Mouse (Mus musculus): Measurements from ENCODE around the gene Pram1. TPM values are rescaled to one million over a fixed set of nuclear protein-coding genes. Genes with fewer than 3 reads are reported as not detected.
"Not testable (repeated sequence)": the region's sequence is repeated elsewhere in the genome, so short reads cannot be mapped to it uniquely, and the experiment has no call there.

Gene Pram1
- 0.49 and 0.83 TPM in 2 replicates for polyA plus RNA-seq (2015; fragmentation: Nextera tagmentation; extraction: Ambion mirVana)

GRCm38 (mm10) chr17:33637516-33638276 lies at the start of gene Pram1:
Gene Pram1, plus strand, starts transcription at chr17:33638056.
- no peaks in the 10 kb centered on the region for H3K27me3 ChIP-seq
- 88% methylated on average over 3 of the region's 4 CpGs for WGBS
- no peak for ATAC-seq (ENCODE audit: low FRiP score)
- peaks cover 49% of the 10 kb centered on the region for H3K36me3 ChIP-seq
- H3K9me3 ChIP-seq, result no peaks in the 10 kb centered on the region
- no peak within 1 kb of the TSS for H3K9ac ChIP-seq
- H3K27ac ChIP-seq, result no peak within 1 kb of the TSS
- no peak within 1 kb of the TSS for H3K4me3 ChIP-seq
- H3K4me1 ChIP-seq (replicated peaks), result no peaks in the 10 kb centered on the region
- H3K4me2 ChIP-seq, result no peak within 1 kb of the TSS

- Histone ChIP-seq H3K27me3 (no peaks in the 10 kb centered on the region), H3K4me3 (no peak overlapping the region), H3K4me1 (replicated peaks) (no peaks in the 10 kb centered on the region), H3K9ac (no peak overlapping the region), H3K36me3 (no peaks in the 10 kb centered on the region), H3K4me2 (no peak overlapping the region), H3K27ac (no peak overlapping the region), H3K9me3 (peaks cover 4% of the 10 kb centered on the region; the same call in 1 of the 2 replicates)
- ATAC-seq (ENCODE audit: low FRiP score), result no peak
Observed at GRCm38 (mm10) chr17:33597271-33597670, 40.6 kb upstream of the Pram1 start.

GRCm38 (mm10) chr17:33598506-33598905 lies 39.4 kb upstream of the Pram1 start:
- Histone ChIP-seq H3K36me3 (no peaks in the 10 kb centered on the region), H3K9ac (no peak overlapping the region), H3K4me1 (replicated peaks) (no peaks in the 10 kb centered on the region), H3K4me3 (no peak overlapping the region), H3K4me2 (no peak overlapping the region), H3K27ac (no peak overlapping the region), H3K9me3 (peaks cover 4% of the 10 kb centered on the region; the same call in 1 of the 2 replicates), H3K27me3 (no peaks in the 10 kb centered on the region)
- 92% methylated on average over 5 of the region's 5 CpGs for WGBS
- no peak for ATAC-seq (ENCODE audit: low FRiP score)

- Histone ChIP-seq H3K4me2 (no peak overlapping the region), H3K4me3 (no peak overlapping the region), H3K9ac (no peak overlapping the region), H3K27me3 (no peaks in the 10 kb centered on the region), H3K27ac (no peak overlapping the region), H3K36me3 (no peaks in the 10 kb centered on the region), H3K4me1 (replicated peaks) (no peaks in the 10 kb centered on the region), H3K9me3 (peaks cover 4% of the 10 kb centered on the region; the same call in 1 of the 2 replicates)
- WGBS, result 94% methylated on average over 8 of the region's 8 CpGs
- no peak for ATAC-seq (ENCODE audit: low FRiP score)
Observed at GRCm38 (mm10) chr17:33599836-33600475, 37.9 kb upstream of the Pram1 start.

GRCm38 (mm10) chr17:33600831-33601230 lies 37.0 kb upstream of the Pram1 start:
- Histone ChIP-seq H3K4me2 (no peak overlapping the region), H3K36me3 (no peaks in the 10 kb centered on the region), H3K4me1 (replicated peaks) (no peaks in the 10 kb centered on the region), H3K27ac (no peak overlapping the region), H3K4me3 (no peak overlapping the region), H3K27me3 (no peaks in the 10 kb centered on the region), H3K9me3 (peaks cover 4% of the 10 kb centered on the region; the same call in 1 of the 2 replicates), H3K9ac (no peak overlapping the region)
- 76% methylated on average over 3 of the region's 3 CpGs for WGBS
- ATAC-seq (ENCODE audit: low FRiP score), result no peak

GRCm38 (mm10) chr17:33601947-33602346 lies 35.9 kb upstream of the Pram1 start:
- no peak for ATAC-seq (ENCODE audit: low FRiP score)
- Histone ChIP-seq H3K9me3 (peaks cover 4% of the 10 kb centered on the region; the same call in 1 of the 2 replicates), H3K4me2 (no peak overlapping the region), H3K4me3 (no peak overlapping the region), H3K36me3 (no peaks in the 10 kb centered on the region), H3K27me3 (no peaks in the 10 kb centered on the region), H3K27ac (no peak overlapping the region), H3K9ac (no peak overlapping the region), H3K4me1 (replicated peaks) (no peaks in the 10 kb centered on the region)
- 88% methylated on average over 12 of the region's 12 CpGs for WGBS

GRCm38 (mm10) chr17:33607273-33607672 lies 30.6 kb upstream of the Pram1 start:
- no peak overlapping the region for H3K9ac ChIP-seq
- no peaks in the 10 kb centered on the region for H3K4me1 ChIP-seq (replicated peaks)
- no peak overlapping the region for H3K4me3 ChIP-seq
- no peak overlapping the region for H3K4me2 ChIP-seq
- H3K27ac ChIP-seq, result no peak overlapping the region
- 92% methylated on average over 2 of the region's 2 CpGs for WGBS
- no peaks in the 10 kb centered on the region for H3K27me3 ChIP-seq
- no peak for ATAC-seq (ENCODE audit: low FRiP score)
- H3K36me3 ChIP-seq, result no peaks in the 10 kb centered on the region
- no peaks in the 10 kb centered on the region for H3K9me3 ChIP-seq

GRCm38 (mm10) chr17:33610548-33610947 lies 27.3 kb upstream of the Pram1 start:
- Histone ChIP-seq H3K4me3 (no peak overlapping the region), H3K27me3 (no peaks in the 10 kb centered on the region), H3K9ac (no peak overlapping the region), H3K36me3 (no peaks in the 10 kb centered on the region), H3K4me1 (replicated peaks) (no peaks in the 10 kb centered on the region), H3K9me3 (no peaks in the 10 kb centered on the region), H3K4me2 (no peak overlapping the region), H3K27ac (no peak overlapping the region)
- no peak for ATAC-seq (ENCODE audit: low FRiP score)
- 85% methylated on average over 7 of the region's 7 CpGs for whole genome bisulfite sequencing

GRCm38 (mm10) chr17:33613726-33614125 lies 24.1 kb upstream of the Pram1 start:
- H3K27me3 ChIP-seq; H3K27ac ChIP-seq; H3K9me3 ChIP-seq; H3K4me1 ChIP-seq (replicated peaks); ATAC-seq (ENCODE audit: low FRiP score); H3K4me2 ChIP-seq; H3K36me3 ChIP-seq; H3K9ac ChIP-seq; H3K4me3 ChIP-seq: not testable (repeated sequence)
- 89% methylated on average over 5 of the region's 5 CpGs for WGBS

- Histone ChIP-seq H3K4me1 (replicated peaks) (peaks cover 34% of the 10 kb centered on the region), H3K4me3 (no peak overlapping the region), H3K36me3 (peaks cover 18% of the 10 kb centered on the region), H3K9ac (no peak overlapping the region), H3K27me3 (no peaks in the 10 kb centered on the region), H3K9me3 (no peaks in the 10 kb centered on the region), H3K4me2 (no peak overlapping the region), H3K27ac (no peak overlapping the region)
- no peak for ATAC-seq (ENCODE audit: low FRiP score)
- WGBS, result 98% methylated on average over 3 of the region's 3 CpGs
Observed at GRCm38 (mm10) chr17:33627281-33627680, 10.6 kb upstream of the Pram1 start.

GRCm38 (mm10) chr17:33628621-33629486 lies 9.0 kb upstream of the Pram1 start, which contains the start of gene Zfp414:
Gene Zfp414, plus strand, starts transcription at chr17:33629090.
- peak within 1 kb of the TSS; percentile 68 for H3K4me3 ChIP-seq
- peak within 1 kb of the TSS; percentile 77 for H3K4me2 ChIP-seq
- peak within 1 kb of the TSS; percentile 86 for H3K9ac ChIP-seq
- peak; percentile 95 for ATAC-seq (ENCODE audit: low FRiP score)
- H3K36me3 ChIP-seq, result peaks cover 25% of the 10 kb centered on the region
- no peaks in the 10 kb centered on the region for H3K9me3 ChIP-seq
- WGBS, result 3% methylated on average over 35 of the region's 35 CpGs
- no peaks in the 10 kb centered on the region for H3K27me3 ChIP-seq
- H3K4me1 ChIP-seq (replicated peaks), result peaks cover 34% of the 10 kb centered on the region
- peak within 1 kb of the TSS; percentile 99 for H3K27ac ChIP-seq

GRCm38 (mm10) chr17:33629487-33630125 lies 8.2 kb upstream of the Pram1 start:
- H3K4me2 ChIP-seq, result peak overlapping the region; percentile 77
- ATAC-seq (ENCODE audit: low FRiP score), result peak; percentile 18
- no peaks in the 10 kb centered on the region for H3K9me3 ChIP-seq
- peak overlapping the region; percentile 68 for H3K4me3 ChIP-seq
- peak overlapping the region; percentile 99 for H3K27ac ChIP-seq
- WGBS, result 74% methylated on average over 12 of the region's 12 CpGs
- H3K36me3 ChIP-seq, result peaks cover 31% of the 10 kb centered on the region
- H3K27me3 ChIP-seq, result no peaks in the 10 kb centered on the region
- peaks cover 34% of the 10 kb centered on the region for H3K4me1 ChIP-seq (replicated peaks)
- H3K9ac ChIP-seq, result peak overlapping the region; percentile 86
